Mouse (Mus musculus) kidney, embryonic 14.5 days (tissue): ENCODE measurements at regions not wholly inside any gene's neighbourhood (a gene's known extent, or its start where the extent isn't known, plus 50 kb on each side); places are given as distances from the start of the nearest gene placed in this dataset.

Source experiments
- ATAC-seq: fragments of 200-750 bp; cut with Nextera tagmentation; 2 replicates; pipeline ENCODE4 v1.8.0; 2017; ENCODE audit warnings: moderate number of reproducible peaks, mild to moderate bottlenecking, moderate TSS enrichment, moderate library complexity; ENCODE audit not compliant: low FRiP score, low TSS enrichment
- H3K27ac ChIP-seq: fragments of 300-500 bp; sonication (generic); 2 replicates; pipeline ENCODE4 v1.5.1; 2014; ENCODE audit warnings: low read depth, mild to moderate bottlenecking, low read length, moderate library complexity, mixed read lengths
- H3K27me3 ChIP-seq: fragments of 300-500 bp; sonication (generic); 2 replicates; pipeline ENCODE4 v1.6.1; 2014; ENCODE audit warnings: mild to moderate bottlenecking, low read length; ENCODE audit not compliant: control insufficient read depth, insufficient read depth
- H3K36me3 ChIP-seq: fragments of 300-500 bp; sonication (generic); 2 replicates; pipeline ENCODE4 v1.6.1; 2014; ENCODE audit warnings: low read length, mixed read lengths; ENCODE audit not compliant: control insufficient read depth, insufficient read depth
- H3K4me1 ChIP-seq: fragments of 300-500 bp; sonication (generic); 2 replicates; pipeline ENCODE4 v1.6.1; 2014; ENCODE audit warnings: low read length, mixed read lengths; ENCODE audit not compliant: control insufficient read depth, insufficient read depth
- H3K4me2 ChIP-seq: fragments of 300-500 bp; sonication (generic); replicated peaks from 2 replicates; pipeline ENCODE4 v1.6.1; 2014; ENCODE audit warnings: low read depth, mild to moderate bottlenecking, low read length
- H3K4me3 ChIP-seq: fragments of 300-500 bp; sonication (generic); 2 replicates; pipeline ENCODE4 v1.5.1; 2014; ENCODE audit warnings: mild to moderate bottlenecking, low read length
- H3K9ac ChIP-seq: fragments of 300-500 bp; sonication (generic); 2 replicates; pipeline ENCODE4 v1.6.1; 2014; ENCODE audit warnings: low read depth, mild to moderate bottlenecking, low read length, moderate library complexity
- H3K9me3 ChIP-seq: fragments of 300-500 bp; sonication (generic); 2 replicates; pipeline ENCODE4 v1.6.1; 2016; ENCODE audit warnings: low read length; ENCODE audit not compliant: control insufficient read depth
- WGBS: fragments of 180-500 bp; shearing (Covaris S2); extraction: QIAGEN DNeasy Blood & Tissue Kit; methylation state at CpG from one replicate; pipeline ENCODE4 v1.1.7; 2014; 5-methylcytosine and 5-hydroxymethylcytosine counted together

GRCm38 (mm10) chr9:33407517-33407916, 771.5 kb downstream of the Ets1 start:
- Histone ChIP-seq H3K4me3 (no peak overlapping the region), H3K9ac (no peak overlapping the region), H3K4me1 (no peaks in the 10 kb centered on the region), H3K27ac (no peak overlapping the region), H3K9me3 (no peaks in the 10 kb centered on the region), H3K27me3 (no peaks in the 10 kb centered on the region), H3K36me3 (no peaks in the 10 kb centered on the region), H3K4me2 (no peak overlapping the region)
- WGBS = 77% methylated on average over 2 of the region's 2 CpGs
- ATAC-seq = no peak

- no peak overlapping the region for H3K4me2 ChIP-seq
- no peak overlapping the region for H3K27ac ChIP-seq
- H3K27me3 ChIP-seq = no peaks in the 10 kb centered on the region
- no peak overlapping the region for H3K9ac ChIP-seq
- WGBS = 42% methylated on average over 2 of the region's 2 CpGs
- no peaks in the 10 kb centered on the region for H3K4me1 ChIP-seq
- no peaks in the 10 kb centered on the region for H3K9me3 ChIP-seq
- H3K36me3 ChIP-seq = no peaks in the 10 kb centered on the region
- no peak for ATAC-seq
- H3K4me3 ChIP-seq = no peak overlapping the region
These were observed 787.8 kb downstream of the Ets1 start for GRCm38 (mm10) chr9:33423781-33424180.

- Histone ChIP-seq H3K9ac (no peak overlapping the region), H3K4me1 (no peaks in the 10 kb centered on the region), H3K36me3 (no peaks in the 10 kb centered on the region), H3K27ac (no peak overlapping the region), H3K27me3 (no peaks in the 10 kb centered on the region), H3K4me2 (no peak overlapping the region), H3K4me3 (no peak overlapping the region), H3K9me3 (no peaks in the 10 kb centered on the region)
- WGBS = 86% methylated on average over 4 of the region's 4 CpGs
- ATAC-seq = no peak
These were observed 800.4 kb downstream of the Ets1 start for GRCm38 (mm10) chr9:33436459-33436858.

- Histone ChIP-seq H3K36me3 (no peaks in the 10 kb centered on the region), H3K27ac (no peak overlapping the region), H3K4me1 (no peaks in the 10 kb centered on the region), H3K9me3 (no peaks in the 10 kb centered on the region), H3K27me3 (no peaks in the 10 kb centered on the region), H3K9ac (no peak overlapping the region), H3K4me2 (no peak overlapping the region), H3K4me3 (no peak overlapping the region)
- WGBS = 85% methylated on average over 5 of the region's 5 CpGs
- ATAC-seq = no peak
These were observed 806.2 kb downstream of the Ets1 start for GRCm38 (mm10) chr9:33442266-33442665.

GRCm38 (mm10) chr9:33445902-33446301, 809.9 kb downstream of the Ets1 start:
- ATAC-seq = no peak
- H3K9ac ChIP-seq = no peak overlapping the region

GRCm38 (mm10) chr9:33475106-33475505, 839.1 kb downstream of the Ets1 start:
- H3K27me3 ChIP-seq = no peaks in the 10 kb centered on the region
- ATAC-seq = no peak
- no peaks in the 10 kb centered on the region for H3K9me3 ChIP-seq
- H3K4me3 ChIP-seq = no peak overlapping the region
- no peak overlapping the region for H3K9ac ChIP-seq
- no peaks in the 10 kb centered on the region for H3K36me3 ChIP-seq
- no peaks in the 10 kb centered on the region for H3K4me1 ChIP-seq
- H3K27ac ChIP-seq = no peak overlapping the region
- 79% methylated on average over 2 of the region's 2 CpGs for WGBS
- H3K4me2 ChIP-seq = no peak overlapping the region

More at GRCm38 (mm10) chr9:33445902-33446301, 809.9 kb downstream of the Ets1 start:
- Histone ChIP-seq H3K4me3 (no peak overlapping the region), H3K27me3 (no peaks in the 10 kb centered on the region), H3K4me1 (no peaks in the 10 kb centered on the region), H3K9me3 (no peaks in the 10 kb centered on the region), H3K36me3 (no peaks in the 10 kb centered on the region), H3K27ac (no peak overlapping the region), H3K4me2 (no peak overlapping the region)
- 91% methylated on average over 1 of the region's 1 CpGs for WGBS

- H3K9me3 ChIP-seq = no peaks in the 10 kb centered on the region
- no peak overlapping the region for H3K4me2 ChIP-seq
- no peak overlapping the region for H3K9ac ChIP-seq
- WGBS = 64% methylated on average over 5 of the region's 5 CpGs
- H3K36me3 ChIP-seq = no peaks in the 10 kb centered on the region
- no peaks in the 10 kb centered on the region for H3K4me1 ChIP-seq
- H3K27ac ChIP-seq = no peak overlapping the region
- no peaks in the 10 kb centered on the region for H3K27me3 ChIP-seq
- no peak overlapping the region for H3K4me3 ChIP-seq
- ATAC-seq = no peak
These were observed 847.0 kb downstream of the Ets1 start for GRCm38 (mm10) chr9:33482845-33483540.

- WGBS = 72% methylated on average over 2 of the region's 2 CpGs
- H3K9me3 ChIP-seq = no peaks in the 10 kb centered on the region
- no peak for ATAC-seq
- H3K4me3 ChIP-seq = no peak overlapping the region
- no peak overlapping the region for H3K27ac ChIP-seq
- no peak overlapping the region for H3K4me2 ChIP-seq
- no peak overlapping the region for H3K9ac ChIP-seq
- no peaks in the 10 kb centered on the region for H3K36me3 ChIP-seq
- H3K4me1 ChIP-seq = no peaks in the 10 kb centered on the region
- H3K27me3 ChIP-seq = no peaks in the 10 kb centered on the region
These were observed 847.5 kb downstream of the Ets1 start for GRCm38 (mm10) chr9:33483541-33483846.

GRCm38 (mm10) chr9:33533101-33533810, 897.2 kb downstream of the Ets1 start:
- no peaks in the 10 kb centered on the region for H3K27me3 ChIP-seq
- H3K9ac ChIP-seq = no peak overlapping the region
- no peak for ATAC-seq
- no peaks in the 10 kb centered on the region for H3K4me1 ChIP-seq
- no peaks in the 10 kb centered on the region for H3K36me3 ChIP-seq
- 86% methylated on average over 1 of the region's 1 CpGs for WGBS
- no peaks in the 10 kb centered on the region for H3K9me3 ChIP-seq
- H3K4me3 ChIP-seq = no peak overlapping the region
- H3K4me2 ChIP-seq = no peak overlapping the region
- H3K27ac ChIP-seq = no peak overlapping the region
